Mouse (Mus musculus) cerebellum, adult 2 months (tissue): ENCODE results near the gene Nucb1. TPM values are rescaled to one million over a fixed set of nuclear protein-coding genes. Genes with fewer than 3 reads are reported as not detected.
A peak's percentile ranks its signal among the peaks of the same experiment; 100 is the strongest.
"Not testable (repeated sequence)": the region's sequence is repeated elsewhere in the genome, so short reads cannot be mapped to it uniquely, and the experiment has no call there.

Experiments
- DNase-seq, 2 experiments: peaks; one replicate each; pipeline ENCODE4 v3.0.0; 2021
- H3K27ac ChIP-seq: fragments of 200-500 bp; 2 replicates; pipeline ENCODE4 v1.5.1; 2012; ENCODE audit warnings: low read length, control low read depth, inconsistent platforms; ENCODE audit not compliant: insufficient read depth
- H3K27me3 ChIP-seq: fragments of 200-500 bp; 2 replicates; pipeline ENCODE4 v1.6.1; 2012; ENCODE audit warnings: inconsistent platforms, mild to moderate bottlenecking, low read length, moderate library complexity; ENCODE audit not compliant: control insufficient read depth, insufficient read depth
- H3K4me1 ChIP-seq: fragments of 200-500 bp; 2 replicates; pipeline ENCODE4 v1.6.1; 2011; ENCODE audit warnings: low read length; ENCODE audit not compliant: control insufficient read depth, insufficient read depth
- H3K4me3 ChIP-seq: fragments of 200-500 bp; replicated peaks from 2 replicates; pipeline ENCODE3; 2011; ENCODE audit warnings: mild to moderate bottlenecking, low read depth, low read length, control low read depth; ENCODE audit not compliant: insufficient read depth
- CTCF ChIP-seq: fragments of 200-500 bp; IDR thresholded peaks from 2 replicates; pipeline ENCODE4 v1.5.1; 2011; ENCODE audit warnings: low read depth, mild to moderate bottlenecking, control low read depth, low read length, moderate library complexity, borderline replicate concordance; ENCODE audit not compliant: insufficient read depth
- POLR2A ChIP-seq: fragments of 200-500 bp; IDR thresholded peaks from 2 replicates; pipeline ENCODE4 v1.6.1; 2011; ENCODE audit warnings: low read length, control low read depth, borderline replicate concordance; ENCODE audit not compliant: insufficient read depth
- WGBS: fragments of 180-500 bp; shearing (Covaris S2); methylation state at CpG from one replicate; pipeline ENCODE4 v1.1.7; 2018; 5-methylcytosine and 5-hydroxymethylcytosine counted together
- polyA plus RNA-seq: library from polyadenylated mRNA; depleted of rRNA; stranded (reverse); fragments of >200 nt; gene quantifications from 2 replicates; pipeline ENCODE4 v1.2.3, GENCODE M21; 2012

Gene Nucb1
- polyA plus RNA-seq, 1 experiment = 136 TPM

- WGBS = 37% methylated on average over 7 of the region's 7 CpGs
- 0 out of 2 replicates have a peak overlapping the region, but pooled peaks have one; percentile 34 for H3K27ac ChIP-seq
- no peaks in the 10 kb centered on the region; the same call in 1 of the 2 replicates for H3K4me1 ChIP-seq
- H3K27me3 ChIP-seq = no peaks in the 10 kb centered on the region
- DNase-seq = no peak
- no peak for TF ChIP-seq CTCF
- no peak for TF ChIP-seq POLR2A
- peak overlapping the region; percentile 71 for H3K4me3 ChIP-seq
Observed at GRCm38 (mm10) chr7:45467090-45467670, 43.0 kb downstream of the Nucb1 start.

- Histone ChIP-seq H3K27ac (peak within 1 kb of the TSS; percentile 53; the same call in 1 of the 2 replicates), H3K27me3 (no peaks in the 10 kb centered on the region), H3K4me1 (no peaks in the 10 kb centered on the region; the same call in 1 of the 2 replicates), H3K4me3 (peak within 1 kb of the TSS; percentile 71)
- DNase-seq = peak; percentile 97 to 98
- WGBS = under 1% methylated on average over 58 of the region's 58 CpGs
- TF ChIP-seq CTCF (no peak), POLR2A (peak; percentile 90)
Observed at GRCm38 (mm10) chr7:45466283-45467089, 43.7 kb downstream of the Nucb1 start, which contains the start of gene Bax. TSS of gene Bax (minus strand) at chr7:45466898.

GRCm38 (mm10) chr7:45465549-45465948 lies 44.7 kb downstream of the Nucb1 start:
- TF ChIP-seq POLR2A (no peak), CTCF (no peak)
- H3K4me3 ChIP-seq = peak overlapping the region; percentile 71
- 33% methylated on average over 9 of the region's 9 CpGs for WGBS
- no peaks in the 10 kb centered on the region; the same call in 1 of the 2 replicates for H3K4me1 ChIP-seq
- no peaks in the 10 kb centered on the region for H3K27me3 ChIP-seq
- no peak overlapping the region for H3K27ac ChIP-seq
- peak in 1 of 2 experiments; percentile 37 for DNase-seq

DNA sequence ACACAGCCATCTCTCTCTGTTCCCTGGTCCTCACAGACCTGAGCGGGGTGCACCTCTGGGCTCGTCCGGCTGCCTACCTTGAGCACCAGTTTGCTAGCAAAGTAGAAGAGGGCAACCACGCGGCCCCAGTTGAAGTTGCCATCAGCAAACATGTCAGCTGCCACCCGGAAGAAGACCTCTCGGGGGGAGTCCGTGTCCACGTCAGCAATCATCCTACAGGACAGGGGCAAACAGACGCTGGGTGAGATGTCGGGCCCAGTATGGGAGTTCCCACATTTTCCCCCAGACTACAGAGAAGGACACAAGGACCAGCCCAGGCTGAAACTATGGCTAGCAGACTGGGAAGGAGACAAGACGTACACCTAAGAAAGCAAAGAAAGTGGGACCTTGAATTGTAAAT lies 45.1 kb downstream of the Nucb1 start:
- DNase-seq = no peak
- Histone ChIP-seq H3K27ac (no peak overlapping the region), H3K4me3 (no peak overlapping the region), H3K4me1 (peaks cover 4% of the 10 kb centered on the region; the same call in 1 of the 2 replicates), H3K27me3 (no peaks in the 10 kb centered on the region)
- no peak for TF ChIP-seq CTCF
- TF ChIP-seq POLR2A = no peak
- WGBS = 90% methylated on average over 12 of the region's 12 CpGs

- H3K4me1 ChIP-seq = peaks cover 4% of the 10 kb centered on the region; the same call in 1 of the 2 replicates
- TF ChIP-seq CTCF = no peak
- no peak for TF ChIP-seq POLR2A
- H3K4me3 ChIP-seq = no peak overlapping the region
- H3K27ac ChIP-seq = no peak overlapping the region
- H3K27me3 ChIP-seq = no peaks in the 10 kb centered on the region
- 86% methylated on average over 7 of the region's 7 CpGs for WGBS
- peak in 1 of 2 experiments; percentile 40 for DNase-seq
Observed at GRCm38 (mm10) chr7:45463987-45464778, 46.0 kb downstream of the Nucb1 start.

GRCm38 (mm10) chr7:45462868-45463267 lies 47.3 kb downstream of the Nucb1 start:
- WGBS = 76% methylated on average over 4 of the region's 4 CpGs
- H3K4me1 ChIP-seq = not testable (repeated sequence)

DNA sequence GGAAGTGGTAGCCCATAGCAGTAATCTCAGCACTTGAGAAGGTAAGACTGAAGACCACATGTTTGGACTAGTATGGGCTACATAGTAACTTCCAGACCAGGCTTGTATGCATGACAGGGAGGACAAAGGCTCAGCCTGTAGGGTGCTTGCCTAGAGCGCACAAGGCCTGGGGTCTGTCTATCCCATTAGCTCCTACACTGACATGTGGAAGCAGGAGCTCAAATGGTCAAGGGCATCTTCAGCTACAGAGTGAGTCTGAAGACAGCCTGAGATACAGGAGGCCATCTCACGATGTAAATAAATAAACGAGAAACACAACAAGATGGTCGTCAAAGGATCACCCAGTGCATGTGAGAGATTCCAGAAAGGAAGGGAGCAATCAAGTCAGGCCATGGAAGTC lies 47.9 kb downstream of the Nucb1 start:
- H3K4me1 ChIP-seq = peaks cover 7% of the 10 kb centered on the region
- TF ChIP-seq POLR2A (no peak), CTCF (no peak)
- WGBS = 83% methylated on average over 4 of the region's 4 CpGs
- H3K27ac ChIP-seq = no peak overlapping the region
- H3K4me3 ChIP-seq = no peak overlapping the region
- no peaks in the 10 kb centered on the region for H3K27me3 ChIP-seq
- no peak for DNase-seq

More at GRCm38 (mm10) chr7:45462868-45463267, 47.3 kb downstream of the Nucb1 start:
- H3K4me3 ChIP-seq, H3K27ac ChIP-seq, H3K27me3 ChIP-seq, DNase-seq: not testable (repeated sequence)

GRCm38 (mm10) chr7:45461781-45462180 lies 48.4 kb downstream of the Nucb1 start:
- Histone ChIP-seq H3K4me1 (peaks cover 11% of the 10 kb centered on the region), H3K27me3 (no peaks in the 10 kb centered on the region), H3K4me3 (no peak overlapping the region), H3K27ac (no peak overlapping the region)
- TF ChIP-seq CTCF (no peak), POLR2A (no peak)
- WGBS = 66% methylated on average over 4 of the region's 4 CpGs
- DNase-seq = no peak
